Mouse (Mus musculus) activated CD4-positive, CD25-positive, alpha-beta regulatory T cell, adult 4 months (primary cell): ENCODE results near the gene 5330417H12Rik. TPM values are rescaled to one million over a fixed set of nuclear protein-coding genes. Genes with fewer than 3 reads are reported as not detected.
A peak's percentile ranks its signal among the peaks of the same experiment; 100 is the strongest.

Experiments
- ATAC-seq: one replicate; pipeline ENCODE4 v1.8.0; 2017
- polyA plus RNA-seq, 2 experiments: library from polyadenylated mRNA; unstranded; fragments of 100-300 nt; shearing (Covaris generic); gene quantifications; one replicate each; pipeline ENCODE4 v1.2.1; 2017

The 5330417H12Rik gene
- polyA plus RNA-seq, result not detected

DNA sequence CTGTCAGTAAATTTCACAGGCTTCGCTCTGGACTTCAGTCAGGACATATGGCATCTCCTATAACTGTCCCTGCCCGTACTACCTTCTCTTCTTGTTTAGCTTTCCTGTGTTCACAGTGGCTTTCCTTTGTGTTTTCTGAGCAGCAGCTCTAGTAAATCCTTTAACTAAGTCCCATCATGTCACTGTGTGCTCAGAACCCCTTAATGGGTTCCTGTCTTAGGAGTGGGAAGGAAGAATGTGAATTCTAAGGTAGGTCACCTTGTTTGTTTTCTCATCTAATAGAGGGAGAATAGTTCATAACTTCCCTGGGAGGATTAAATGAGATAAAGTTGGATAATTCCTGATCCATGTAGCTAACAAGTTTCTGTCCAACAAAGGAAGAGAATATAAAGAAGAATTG is at the start of gene 5330417H12Rik:
5330417H12Rik (minus strand) TSS at position 101 of the 400 bp plus-strand sequence.
- no peak for ATAC-seq

DNA sequence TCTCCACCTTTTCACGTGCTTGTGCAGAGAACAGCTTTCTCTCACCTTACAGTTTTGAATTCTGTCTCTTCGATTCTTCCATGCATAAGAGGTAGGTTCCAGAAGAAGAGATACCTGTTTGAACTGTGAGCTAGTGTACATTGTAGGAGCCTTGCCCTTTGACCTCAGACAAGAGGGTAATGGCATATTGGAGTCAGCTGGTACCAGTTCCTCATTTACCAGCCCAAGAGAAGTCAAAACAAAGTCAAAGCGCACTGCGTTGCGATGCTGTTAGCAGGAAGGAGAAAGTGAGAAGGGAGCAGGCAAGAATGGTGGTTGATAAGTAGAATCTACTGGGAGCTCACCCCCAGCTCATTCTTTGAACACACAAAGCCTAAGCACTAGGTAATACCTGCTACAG is 43.6 kb upstream of the 5330417H12Rik start:
- ATAC-seq, result no peak

DNA sequence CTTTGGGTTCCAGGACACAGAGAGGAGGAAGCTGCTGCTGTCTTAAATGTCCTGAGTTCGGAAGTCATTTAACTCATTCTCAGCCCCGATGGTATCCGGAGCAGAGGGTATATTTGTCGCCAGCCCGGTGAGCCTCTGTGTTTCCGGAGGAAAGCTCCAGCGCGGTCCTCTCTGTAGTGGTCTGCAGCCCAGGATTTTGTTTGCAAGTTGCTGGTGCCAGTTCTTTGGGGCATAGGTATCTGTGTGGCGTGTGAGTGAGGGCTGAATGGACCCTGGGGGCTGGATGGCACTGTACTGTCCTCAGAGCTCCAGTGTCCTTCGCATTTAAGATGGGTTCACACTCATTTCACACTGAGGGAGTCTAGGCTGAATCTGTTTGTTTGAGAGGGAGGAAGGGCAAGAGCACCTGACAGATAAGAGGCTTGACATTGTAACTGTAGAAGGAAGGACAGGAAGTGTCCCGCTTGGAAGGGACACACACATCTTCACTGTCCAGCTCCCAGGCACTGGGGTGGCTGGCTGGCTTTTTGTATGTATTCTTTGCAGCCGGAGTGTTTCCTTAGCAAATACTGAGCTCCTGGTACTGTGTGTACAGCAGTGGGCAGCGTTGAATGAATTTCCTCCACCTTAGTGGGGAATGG is 41.4 kb upstream of the 5330417H12Rik start:
- ATAC-seq, result no peak

DNA sequence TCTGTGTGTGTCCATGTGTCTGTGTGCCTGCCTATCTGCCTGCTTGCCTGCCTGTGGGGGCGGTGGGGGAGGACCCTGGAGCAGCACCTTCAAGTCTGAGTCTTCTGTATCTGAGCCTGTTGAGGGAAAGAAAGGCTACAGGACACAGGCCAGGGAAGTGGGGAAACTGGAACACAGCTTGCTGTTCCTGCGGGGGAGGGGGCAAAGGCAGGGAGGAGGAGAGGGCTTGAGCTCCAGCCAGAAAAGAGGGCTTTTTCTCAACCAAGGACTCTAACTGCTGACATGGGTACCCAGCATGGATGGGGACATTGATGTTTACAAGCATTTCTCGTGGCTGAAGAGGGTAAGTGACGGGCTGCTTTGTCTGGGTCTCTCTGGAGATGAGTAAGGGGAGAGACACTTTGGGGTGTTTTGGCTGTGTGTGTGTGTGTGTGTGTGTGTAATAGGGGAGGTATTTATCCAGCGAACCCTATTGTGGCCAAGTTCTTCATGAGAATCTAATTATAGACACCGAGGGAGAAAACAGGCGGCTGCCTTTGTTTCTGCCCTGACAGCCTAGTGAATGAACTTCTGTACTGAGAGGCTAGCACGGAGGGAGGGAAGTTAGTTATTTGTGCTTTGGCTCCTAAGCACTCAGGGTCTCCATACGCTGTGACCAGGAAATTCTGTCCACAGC is 40.8 kb upstream of the 5330417H12Rik start:
- no peak for ATAC-seq

DNA sequence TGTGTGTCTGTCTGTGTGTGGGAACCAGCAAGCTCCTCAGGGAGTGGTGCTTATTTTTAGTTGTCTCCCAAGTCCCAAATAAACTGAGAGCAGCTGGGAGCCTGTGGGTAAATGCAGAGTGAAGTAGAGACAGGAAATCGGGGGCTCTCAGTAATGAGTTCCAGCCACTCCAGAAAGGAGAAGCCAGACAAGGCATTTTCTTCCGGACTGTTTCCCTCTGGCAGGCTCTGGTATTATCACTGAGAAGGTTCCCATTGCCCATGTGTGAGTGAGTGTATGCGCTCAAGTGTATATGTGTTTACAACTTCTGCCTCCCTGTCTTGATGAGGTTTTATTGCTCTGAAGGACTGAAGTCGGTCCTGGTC is 40.2 kb upstream of the 5330417H12Rik start:
- ATAC-seq, result no peak

DNA sequence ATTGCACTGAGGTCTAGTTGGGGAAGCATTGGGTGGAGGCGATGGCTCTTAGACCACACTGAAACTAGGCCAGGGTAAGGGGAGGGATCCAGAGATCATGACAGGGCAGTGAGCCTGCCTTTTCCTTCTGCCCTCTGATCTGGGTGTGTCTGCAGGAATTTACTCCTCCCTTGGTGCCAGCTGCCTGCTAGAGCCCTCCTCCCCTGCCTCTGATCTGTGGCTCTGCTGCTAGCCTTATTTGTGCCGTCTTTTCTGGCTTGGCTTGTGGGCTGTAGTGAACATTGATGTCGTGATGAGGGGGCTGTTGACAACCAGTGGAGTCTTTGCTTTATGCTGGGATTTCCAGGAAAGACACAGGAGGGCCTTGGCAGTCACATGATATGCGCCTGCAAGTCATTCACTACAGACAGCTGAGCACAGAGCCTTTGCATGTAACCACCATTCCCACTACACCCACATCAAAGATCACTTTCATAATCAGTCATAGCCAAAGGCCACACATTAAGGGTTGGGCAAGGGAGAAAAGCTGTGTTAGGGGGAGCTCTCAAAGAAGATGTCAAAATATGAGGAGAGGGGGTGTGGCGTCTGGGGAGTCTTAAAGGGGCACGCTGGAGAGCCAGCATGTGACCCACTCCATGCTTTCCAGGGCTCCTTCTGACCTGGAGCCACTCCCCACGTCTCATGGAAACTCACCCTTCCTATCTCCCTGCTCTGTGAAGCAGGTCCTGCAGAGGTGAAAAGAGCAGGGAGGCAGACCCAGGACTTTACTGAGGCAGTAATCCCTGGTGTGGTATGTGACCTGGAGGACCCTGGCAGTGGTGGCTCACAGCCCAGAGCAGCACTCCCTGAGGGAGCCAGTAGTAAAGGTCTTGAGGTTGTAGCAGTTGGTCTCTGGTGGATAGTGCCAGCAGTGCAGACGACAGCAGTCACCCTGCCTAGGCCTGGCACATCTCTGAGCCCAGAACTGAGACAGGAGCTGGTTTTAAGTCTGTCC is 39.4 kb upstream of the 5330417H12Rik start:
- ATAC-seq, result peak; percentile 71

DNA sequence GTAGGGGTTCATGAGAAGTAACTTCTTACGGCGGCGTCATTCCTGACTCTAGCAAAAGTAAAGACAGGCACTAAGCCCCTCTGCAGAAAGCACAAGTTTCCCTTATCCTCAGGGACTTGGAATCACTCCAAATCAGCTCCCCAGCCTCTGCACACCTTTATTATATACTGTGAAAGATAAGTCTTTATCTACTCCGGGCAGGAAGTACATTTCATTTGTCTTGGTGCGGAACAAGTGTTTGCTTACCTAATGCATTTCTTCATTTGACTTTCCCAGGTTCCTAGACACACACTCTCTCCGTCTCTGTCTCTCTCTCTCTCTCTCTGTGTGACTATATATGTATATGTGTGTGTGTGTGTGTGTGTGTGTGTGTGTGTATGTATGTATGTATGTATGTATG is 38.7 kb upstream of the 5330417H12Rik start:
- no peak for ATAC-seq

DNA sequence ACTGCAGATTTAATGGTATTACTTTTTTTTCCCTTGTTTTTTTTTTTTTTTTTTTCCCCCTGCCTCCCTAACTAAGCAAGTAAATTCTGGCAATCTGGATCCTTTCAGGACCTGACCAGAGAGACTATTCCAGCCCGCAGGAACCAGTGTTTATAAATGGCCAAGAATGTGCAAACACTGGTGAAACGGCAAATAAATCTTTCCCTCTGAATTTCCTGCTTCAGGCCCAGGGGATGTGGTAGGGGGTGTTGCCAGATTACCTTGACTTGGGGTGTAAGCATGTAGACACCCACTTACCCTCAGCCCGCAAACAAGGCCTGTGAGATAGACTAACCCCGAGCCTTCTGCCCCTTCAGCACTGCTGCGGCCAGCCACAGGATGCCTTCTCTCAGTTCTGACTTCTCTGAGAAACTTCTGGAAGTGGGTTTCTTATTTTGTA is 36.9 kb upstream of the 5330417H12Rik start:
- ATAC-seq, result no peak

DNA sequence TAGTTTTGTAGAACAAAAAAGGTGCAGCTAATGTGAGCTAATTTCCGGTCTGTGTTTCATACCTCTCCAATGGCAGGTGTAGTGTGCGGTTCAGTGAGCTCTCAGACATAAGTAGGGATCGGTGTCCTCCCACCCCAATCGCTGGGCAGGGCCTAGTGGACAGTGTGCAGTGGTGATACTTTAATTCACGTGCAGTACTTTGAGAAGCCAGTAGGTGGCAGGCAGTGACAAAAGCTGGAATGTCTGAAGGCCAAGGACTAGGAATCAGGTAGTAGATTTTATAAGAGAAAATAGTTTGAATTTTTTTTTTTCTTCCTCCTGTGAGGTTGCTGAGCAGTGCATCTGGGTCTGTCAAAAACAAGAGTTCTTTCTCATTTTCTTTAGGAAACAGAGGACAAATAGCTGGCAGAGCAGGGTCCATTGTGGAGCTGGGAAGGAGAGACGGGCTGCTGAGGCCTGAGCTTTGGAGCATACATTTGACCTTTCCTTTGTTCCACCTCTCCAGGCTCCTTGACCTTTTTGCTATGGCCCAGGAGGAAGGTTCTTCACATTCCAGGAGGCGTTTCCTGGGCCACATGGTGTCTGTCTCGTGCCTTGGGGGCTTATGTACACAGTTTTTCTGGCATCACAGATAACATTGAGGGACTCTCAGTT is 36.4 kb upstream of the 5330417H12Rik start:
- ATAC-seq, result peak; percentile 61

DNA sequence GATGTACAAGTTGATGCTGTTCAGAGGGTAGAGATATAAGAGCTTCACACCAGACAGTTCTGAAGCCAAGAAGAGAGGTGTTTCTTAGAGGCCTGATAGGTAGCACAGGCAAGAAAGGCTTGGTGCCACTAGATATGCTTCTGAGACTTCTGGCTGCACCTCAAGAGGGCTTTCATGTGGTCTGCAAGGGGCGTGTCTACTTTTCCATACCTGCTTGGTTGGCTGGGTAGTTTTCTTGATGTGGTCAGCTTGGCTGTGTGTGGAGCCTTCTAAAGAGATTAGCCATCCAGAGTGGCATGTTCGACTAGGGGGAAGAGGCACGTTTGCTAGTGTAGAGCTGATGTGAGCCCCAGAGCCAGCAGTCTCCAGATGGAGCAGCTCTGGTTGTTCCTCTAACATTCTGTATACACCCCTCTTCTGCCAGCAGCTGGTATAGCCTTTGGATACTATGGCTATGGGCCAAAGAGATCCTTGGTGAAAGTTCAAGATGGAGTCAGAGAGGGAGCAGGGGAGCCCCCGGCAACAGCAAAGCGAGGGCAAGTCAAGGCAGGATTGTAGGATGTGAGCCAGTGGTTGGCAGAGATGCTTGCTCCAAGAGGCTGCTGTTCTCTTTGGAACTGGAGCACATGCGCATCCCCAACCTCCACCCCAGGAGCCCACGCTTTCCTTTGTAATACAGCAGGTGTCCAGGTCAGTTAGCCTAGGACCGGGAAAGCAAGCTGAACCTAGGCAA is 34.4 kb upstream of the 5330417H12Rik start:
- peak; percentile 38 for ATAC-seq

DNA sequence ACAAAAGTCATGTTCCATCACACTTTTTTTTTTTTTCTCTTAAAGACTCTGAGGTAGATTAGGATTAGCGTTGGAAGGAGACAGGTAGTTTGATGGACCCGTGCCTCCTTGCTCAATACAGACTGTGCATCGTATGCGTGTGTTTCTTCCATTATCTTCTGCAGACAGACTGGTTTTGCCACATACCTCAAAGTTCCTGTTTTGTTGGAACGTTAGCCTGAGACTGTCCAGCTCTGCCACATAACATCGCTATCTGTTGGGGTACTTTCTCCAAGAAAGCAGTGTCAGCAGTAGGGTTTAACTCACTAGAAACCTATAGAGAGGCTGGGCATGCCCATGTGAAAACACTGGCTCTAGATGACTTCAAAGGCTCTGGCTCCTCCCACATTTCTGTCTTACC is 31.5 kb upstream of the 5330417H12Rik start:
- ATAC-seq, result no peak

DNA sequence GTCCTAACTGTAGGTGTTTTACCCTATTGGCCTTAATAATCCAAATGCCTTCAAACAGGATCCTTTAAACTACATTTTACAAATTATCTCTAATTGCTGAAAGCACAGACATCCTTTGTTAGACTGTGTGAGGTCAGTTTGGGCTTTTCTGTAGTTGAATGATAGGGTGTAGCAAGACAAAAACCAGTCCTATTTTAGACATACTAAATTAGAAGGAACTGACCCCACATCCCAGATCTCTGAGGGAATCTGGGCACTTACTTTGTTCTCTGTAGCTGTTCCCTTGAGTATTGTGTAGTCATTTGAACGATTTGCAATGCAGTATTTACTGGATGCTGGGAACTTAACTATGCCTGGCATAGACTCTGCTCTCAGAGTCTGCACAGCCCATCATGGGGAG is 26.9 kb upstream of the 5330417H12Rik start:
- ATAC-seq, result no peak

DNA sequence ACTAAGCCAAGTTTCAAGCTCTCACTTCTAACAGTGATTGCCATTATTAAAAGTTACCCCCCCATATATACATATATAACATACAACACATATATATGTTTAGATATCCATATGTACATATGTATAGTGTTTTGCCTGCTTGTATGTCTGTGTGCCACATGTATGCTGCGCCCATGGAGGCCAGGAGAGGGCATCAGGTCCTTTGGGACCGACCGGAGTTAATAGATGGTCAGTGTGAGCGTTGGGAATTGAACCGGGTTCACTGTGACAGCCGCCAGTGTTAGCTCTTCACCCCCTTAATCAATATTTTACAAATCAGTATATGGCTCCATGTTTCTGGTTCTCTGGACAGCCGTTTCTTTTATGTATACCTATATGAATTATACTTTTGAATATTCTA is 25.0 kb upstream of the 5330417H12Rik start:
- ATAC-seq, result no peak

DNA sequence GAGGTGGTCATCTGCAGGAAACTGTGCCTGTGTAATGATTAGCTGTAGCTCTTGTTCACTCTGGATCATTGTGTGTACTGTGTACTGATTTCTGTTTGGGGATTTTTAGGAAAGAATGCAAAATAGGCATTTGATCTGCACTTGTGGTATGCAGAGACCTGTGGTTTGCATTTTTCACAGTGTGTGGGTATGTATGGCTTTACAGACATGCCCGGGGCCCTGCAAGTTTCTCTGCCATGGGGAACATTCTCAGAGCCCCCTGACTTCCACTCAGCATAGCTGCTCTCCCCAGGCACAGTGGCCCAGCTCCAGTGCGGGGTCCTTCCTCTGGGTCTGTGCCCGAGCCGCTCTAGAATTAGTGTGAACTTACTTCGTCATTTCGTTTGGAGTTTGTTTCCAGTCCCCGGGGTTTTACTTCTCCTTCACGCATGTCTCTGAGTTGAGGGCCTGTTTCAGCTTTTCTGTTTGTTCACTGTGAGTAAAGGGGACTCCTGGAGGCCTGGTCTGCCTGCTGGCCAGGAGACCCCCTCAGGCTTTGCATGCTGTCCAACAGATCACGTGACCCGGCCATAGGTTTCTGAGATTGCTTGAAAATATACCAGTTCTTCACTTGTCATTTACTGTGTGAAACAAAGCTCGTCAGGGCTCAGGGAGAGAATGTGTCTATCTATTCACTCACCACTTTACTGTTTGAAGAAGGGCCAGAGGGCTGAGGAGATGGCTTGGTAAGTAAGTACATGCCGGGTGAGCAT is 24.2 kb upstream of the 5330417H12Rik start:
- ATAC-seq, result no peak

DNA sequence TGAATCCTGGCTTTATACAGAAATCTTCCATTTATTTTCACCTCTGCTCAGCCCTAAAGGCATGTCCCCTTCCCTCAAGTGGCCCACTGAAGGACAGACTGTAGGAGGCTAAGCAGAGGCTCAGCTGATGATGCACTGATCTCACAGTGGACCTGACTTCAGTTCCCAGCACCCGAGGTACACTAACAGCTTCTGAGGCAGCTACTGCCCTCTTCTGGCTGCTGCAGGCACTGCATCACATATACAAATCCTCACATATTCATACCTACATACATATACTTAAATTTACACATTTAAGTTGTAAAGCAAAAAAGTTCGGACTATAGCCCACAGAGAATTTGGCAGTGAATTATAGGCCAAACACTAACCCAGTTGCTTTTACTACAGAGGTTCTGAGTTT is 20.0 kb upstream of the 5330417H12Rik start:
- no peak for ATAC-seq

DNA sequence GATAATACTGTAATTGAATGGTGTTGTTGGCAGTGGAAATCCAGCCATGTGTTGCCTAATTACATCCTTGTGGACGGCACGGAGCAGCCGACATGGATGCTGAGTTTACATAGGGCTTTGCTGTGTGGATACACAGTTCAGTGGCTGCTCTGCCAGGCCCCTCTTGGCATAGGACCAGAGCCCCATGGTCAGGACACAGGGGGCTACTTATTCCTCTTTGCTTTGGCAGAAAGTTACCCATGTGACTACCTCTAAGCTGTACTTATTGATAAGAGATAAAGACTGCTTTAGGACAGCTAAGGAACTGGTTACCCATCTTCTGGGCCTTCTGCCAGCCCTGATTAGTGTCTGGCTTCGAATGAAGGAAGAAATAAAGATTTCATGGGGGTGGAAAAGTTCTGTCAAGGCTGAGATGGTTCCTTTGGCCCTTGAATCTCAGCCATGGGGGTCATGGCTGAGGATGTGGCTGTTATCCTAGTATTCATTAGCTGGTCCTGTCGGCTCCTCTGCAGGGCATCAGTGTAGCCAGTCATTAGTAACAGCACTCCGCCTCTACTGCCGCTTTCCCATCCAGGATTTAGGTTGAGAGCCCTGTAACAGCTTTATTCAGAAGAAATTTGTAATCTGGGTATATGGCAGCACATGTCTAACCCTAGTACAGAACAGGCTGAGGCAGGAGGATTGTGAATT is 17.8 kb upstream of the 5330417H12Rik start:
- no peak for ATAC-seq

DNA sequence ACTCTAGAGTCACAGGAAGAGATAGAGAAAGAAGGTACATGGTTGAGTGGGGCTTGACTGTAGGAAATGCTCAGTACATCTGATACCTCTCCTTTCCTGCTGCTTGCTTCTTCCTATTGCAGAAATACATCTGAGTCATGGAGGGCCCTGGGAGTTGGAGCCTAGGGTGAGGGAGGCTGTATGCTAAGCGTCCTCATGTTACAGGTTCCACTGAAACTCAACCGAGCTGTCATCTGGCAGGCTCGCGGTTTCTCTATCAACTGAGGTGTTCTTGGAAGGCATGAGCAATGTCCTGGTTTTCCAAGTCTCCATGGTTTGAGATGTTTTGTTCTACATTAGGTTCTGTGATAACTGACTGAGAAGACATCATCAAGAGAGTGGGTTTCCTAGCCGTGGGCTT is 13.1 kb upstream of the 5330417H12Rik start:
- no peak for ATAC-seq

DNA sequence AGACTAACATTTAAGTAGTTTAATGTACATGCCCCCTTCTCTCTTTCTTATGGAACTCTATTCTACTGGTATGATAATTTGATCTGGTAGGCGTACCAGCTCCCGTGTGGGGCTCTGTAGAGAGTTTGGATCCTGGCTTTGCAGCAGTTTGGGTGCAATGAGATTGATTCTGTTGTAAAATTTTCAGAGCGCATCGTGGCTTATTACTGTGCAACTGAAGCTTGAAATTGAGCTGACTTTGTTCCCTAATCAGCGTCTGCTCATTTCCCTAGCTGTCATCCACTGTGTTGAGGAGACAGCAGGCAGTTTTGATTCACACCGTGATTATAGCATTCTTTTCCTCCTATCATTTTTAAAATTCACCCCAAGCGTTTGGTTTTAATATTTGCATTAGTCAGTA is 12.4 kb upstream of the 5330417H12Rik start:
- ATAC-seq, result no peak

DNA sequence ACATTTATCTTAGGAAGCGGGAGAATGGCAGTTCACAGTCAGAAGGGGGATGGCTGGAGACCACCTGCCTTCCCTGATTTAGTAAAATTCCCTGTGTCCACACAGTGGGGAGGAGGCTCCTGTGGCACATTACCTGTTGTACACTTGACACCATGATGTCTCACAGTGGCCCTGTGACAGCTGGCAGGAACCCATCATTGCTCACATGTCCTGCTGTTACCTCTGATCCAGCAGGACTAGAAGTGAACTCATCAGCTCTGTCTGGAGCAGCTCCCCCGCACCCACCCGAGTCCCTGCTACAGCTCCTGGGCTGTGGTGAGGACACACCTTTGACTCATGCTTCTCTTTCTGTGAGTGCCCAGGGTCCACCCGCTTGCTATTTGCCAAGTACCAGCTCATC is 8.2 kb upstream of the 5330417H12Rik start:
- ATAC-seq, result no peak

DNA sequence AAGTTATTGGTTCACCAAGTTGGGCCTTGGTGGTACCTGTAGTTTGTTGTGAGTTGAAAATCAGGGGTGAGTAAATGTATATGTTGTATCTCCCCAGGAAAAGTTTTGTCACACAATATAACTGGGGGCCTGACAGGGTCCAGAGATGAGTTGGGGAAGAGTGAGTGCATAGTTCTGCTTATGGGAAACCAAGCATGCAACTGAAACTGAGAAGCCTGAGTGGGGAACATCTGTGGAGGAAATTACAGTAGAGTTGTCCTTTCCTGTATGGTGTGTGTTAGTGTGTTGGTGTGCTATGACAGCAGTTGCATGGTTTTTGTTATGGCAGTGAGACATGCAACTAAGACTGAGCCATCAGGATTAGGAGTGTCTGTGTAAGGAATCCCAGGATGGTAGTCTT is 3.4 kb upstream of the 5330417H12Rik start:
- ATAC-seq, result no peak

DNA sequence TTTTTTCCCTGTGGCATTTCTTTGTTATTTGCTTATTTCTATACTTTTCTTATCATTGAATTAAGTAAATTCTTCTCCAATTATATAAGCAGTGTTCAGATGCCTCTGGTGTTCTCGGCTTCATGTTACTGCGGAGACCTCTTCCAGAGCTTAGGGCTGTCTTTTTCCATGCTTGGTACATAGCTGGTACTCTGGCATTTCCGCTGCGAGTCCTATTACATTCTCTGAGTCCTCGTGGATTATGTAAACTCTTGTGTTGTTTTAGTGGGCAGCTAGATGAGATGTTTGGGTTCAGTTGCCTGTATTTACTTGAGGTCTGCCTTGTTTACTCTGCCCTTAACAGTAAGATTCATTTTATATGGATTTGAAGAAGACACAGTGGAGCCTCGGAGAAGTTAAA is 820 bp upstream of the 5330417H12Rik start:
- no peak for ATAC-seq
